Mouse (Mus musculus) left cerebral cortex, postnatal 14 days (tissue): ENCODE measurements at regions not wholly inside any gene's neighbourhood (a gene's known extent, or its start where the extent isn't known, plus 50 kb on each side); places are given as distances from the start of the nearest gene placed in this dataset.
A peak's percentile ranks its signal among the peaks of the same experiment; 100 is the strongest.

ENCODE experiments used
- DNase-seq, 2 experiments: peaks; one replicate each; pipeline ENCODE4 v3.0.0; 2021 to 2022; ENCODE audit warnings: low spot score in 2 of 2, mixed read lengths in 1 of 2
- intact Hi-C: fragments of 180-260 bp; cut with DNase I; formaldehyde crosslinking; loops from one replicate; pipeline ENCODE4 v1.15.1; 2025

- intact Hi-C loops = no loop called here
- DNase-seq = peak in 1 of 2 experiments; percentile 31
These were observed 278.6 kb upstream of the Kazn start for GRCm38 (mm10) chr4:142517478-142518455.

GRCm38 (mm10) chr4:142514751-142515150, 275.6 kb upstream of the Kazn start:
- intact Hi-C loops = no loop called here
- no peak for DNase-seq

- no peak for DNase-seq
- intact Hi-C loops = no loop called here
These were observed 270.2 kb upstream of the Kazn start for GRCm38 (mm10) chr4:142509386-142509785.

- intact Hi-C loops = no loop called here
- no peak for DNase-seq
These were observed 267.4 kb upstream of the Kazn start for GRCm38 (mm10) chr4:142506383-142507211.

GRCm38 (mm10) chr4:142503761-142504160, 264.6 kb upstream of the Kazn start:
- intact Hi-C loops = no loop called here
- no peak for DNase-seq

GRCm38 (mm10) chr4:142501177-142501576, 262.0 kb upstream of the Kazn start:
- no peak for DNase-seq
- intact Hi-C loops = no loop called here

- intact Hi-C loops = no loop called here
- no peak for DNase-seq
These were observed 261.3 kb upstream of the Kazn start for GRCm38 (mm10) chr4:142500541-142500940.

- intact Hi-C loops = no loop called here
- DNase-seq = no peak
These were observed 257.4 kb upstream of the Kazn start for GRCm38 (mm10) chr4:142496605-142497004.

GRCm38 (mm10) chr4:142492926-142493492, 253.8 kb upstream of the Kazn start:
- DNase-seq = no peak
- intact Hi-C loops = no loop called here

GRCm38 (mm10) chr4:142485784-142486423, 246.7 kb upstream of the Kazn start:
- intact Hi-C loops = no loop called here
- no peak for DNase-seq

- no peak for DNase-seq
- intact Hi-C loops = no loop called here
These were observed 236.4 kb upstream of the Kazn start for GRCm38 (mm10) chr4:142475632-142476031.

- no peak for DNase-seq
- intact Hi-C loops = no loop called here
These were observed 235.4 kb upstream of the Kazn start for GRCm38 (mm10) chr4:142474626-142475025.

GRCm38 (mm10) chr4:142474018-142474417, 234.8 kb upstream of the Kazn start:
- intact Hi-C loops = no loop called here
- DNase-seq = peak; percentile 79 to 87

- no peak for DNase-seq
- intact Hi-C loops = no loop called here
These were observed 234.1 kb upstream of the Kazn start for GRCm38 (mm10) chr4:142473284-142473683.

GRCm38 (mm10) chr4:142472332-142472731, 233.1 kb upstream of the Kazn start:
- intact Hi-C loops = no loop called here
- no peak for DNase-seq

- DNase-seq = peak; percentile 30 to 52
- intact Hi-C loops = no loop called here
These were observed 231.6 kb upstream of the Kazn start for GRCm38 (mm10) chr4:142470784-142471183.

GRCm38 (mm10) chr4:142467920-142468319, 228.7 kb upstream of the Kazn start:
- intact Hi-C loops = no loop called here
- no peak for DNase-seq

- intact Hi-C loops = no loop called here
- DNase-seq = no peak
These were observed 226.0 kb upstream of the Kazn start for GRCm38 (mm10) chr4:142465226-142465625.

GRCm38 (mm10) chr4:142464066-142464465, 224.9 kb upstream of the Kazn start:
- DNase-seq = no peak
- intact Hi-C loops = no loop called here
